8 mouse cellular contexts compared by ENCODE assay signal in the genomic region with DNA sequence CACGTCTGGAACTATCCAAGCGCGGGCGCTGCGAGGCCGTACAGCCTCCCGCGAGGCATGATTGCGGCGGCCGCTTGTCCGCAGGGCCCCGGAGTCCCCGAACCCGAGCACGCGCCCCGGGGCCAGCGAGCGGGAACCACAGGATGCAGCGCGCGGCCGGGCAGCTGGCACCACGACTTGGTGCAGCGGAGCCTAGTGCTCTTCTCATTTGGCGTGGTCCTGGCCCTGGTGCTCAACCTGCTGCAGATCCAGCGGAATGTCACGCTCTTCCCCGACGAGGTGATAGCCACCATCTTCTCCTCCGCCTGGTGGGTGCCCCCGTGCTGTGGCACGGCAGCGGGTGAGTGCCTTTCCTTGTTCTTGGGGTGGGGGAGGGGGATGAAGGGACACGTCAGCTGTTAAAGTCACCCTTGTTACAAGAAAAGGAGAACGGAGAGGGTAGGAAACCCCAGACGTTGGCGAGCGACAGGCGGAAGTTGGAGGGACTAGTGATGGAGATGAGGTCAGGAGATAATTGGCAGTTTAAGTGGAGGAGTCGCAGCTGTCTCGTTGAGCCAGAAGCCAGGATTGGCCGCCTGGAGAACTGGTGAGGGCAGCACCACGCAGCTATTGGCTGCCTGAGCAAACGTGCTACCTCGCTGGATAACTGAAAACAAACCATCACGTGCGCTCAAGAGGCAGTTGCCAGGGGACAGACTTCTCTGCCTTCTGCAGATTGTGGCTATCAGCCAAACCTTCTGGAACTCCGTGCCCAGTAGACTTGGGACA. TPM values are rescaled to one million over a fixed set of nuclear protein-coding genes. Genes with fewer than 3 reads are reported as not detected.
DNase-seq lines count a peak whose midpoint lies in the region; ATAC-seq and TF ChIP-seq lines count a peak whose summit lies in the region.

No protein-coding gene starts in this region.

- peak overlapping the region; percentile 58 for H3K4me2 ChIP-seq in forebrain, embryonic 11.5 days (ENCODE audit: low read depth, low read length, severe bottlenecking)
- peak overlapping the region; percentile 91 for H3K4me2 ChIP-seq in heart, embryonic 16.5 days (ENCODE audit: low read depth, low read length)
- peak overlapping the region; percentile 95 for H3K4me2 ChIP-seq in liver, embryonic 15.5 days
- peak overlapping the region; percentile 78 for H3K4me2 ChIP-seq in neural tube, embryonic 12.5 days (replicated peaks)

- no peaks in the 10 kb centered on the region for H3K27me3 ChIP-seq in forebrain, embryonic 11.5 days (ENCODE audit: control insufficient read depth, insufficient read depth, low read length)
- H3K27me3 ChIP-seq in heart, embryonic 16.5 days (ENCODE audit: control insufficient read depth, insufficient read depth, low read length), result no peaks in the 10 kb centered on the region
- H3K27me3 ChIP-seq in liver, embryonic 15.5 days, result no peaks in the 10 kb centered on the region
- no peaks in the 10 kb centered on the region for H3K27me3 ChIP-seq in neural tube, embryonic 12.5 days (replicated peaks)
- H3K27me3 ChIP-seq in testis, adult 2 months (ENCODE audit: control insufficient read depth, insufficient read depth, low read length), result no peaks in the 10 kb centered on the region

- ATAC-seq in forebrain, embryonic 11.5 days (replicated peaks; ENCODE audit: low FRiP score), result peak; percentile 81
- peak; percentile 52 for ATAC-seq in heart, embryonic 16.5 days (replicated peaks; ENCODE audit: extremely low read depth, insufficient read depth, low FRiP score)
- ATAC-seq in liver, embryonic 15.5 days (ENCODE audit: insufficient read depth), result peak; percentile 66
- peak; percentile 90 for ATAC-seq in neural tube, embryonic 12.5 days (ENCODE audit: low FRiP score, low read depth)

- H3K9me3 ChIP-seq in forebrain, embryonic 11.5 days (ENCODE audit: control insufficient read depth, low read length), result no peaks in the 10 kb centered on the region
- H3K9me3 ChIP-seq in heart, embryonic 16.5 days (replicated peaks; ENCODE audit: control insufficient read depth, low read length), result no peaks in the 10 kb centered on the region
- no peaks in the 10 kb centered on the region for H3K9me3 ChIP-seq in liver, embryonic 15.5 days (replicated peaks)
- H3K9me3 ChIP-seq in neural tube, embryonic 12.5 days, result no peaks in the 10 kb centered on the region

- H3K4me1 ChIP-seq in forebrain, embryonic 11.5 days (replicated peaks; ENCODE audit: control insufficient read depth, insufficient read depth, low read length), result peaks cover 13% of the 10 kb centered on the region
- peaks cover 22% of the 10 kb centered on the region for H3K4me1 ChIP-seq in heart, embryonic 16.5 days (ENCODE audit: control insufficient read depth, insufficient read depth, low read length)
- H3K4me1 ChIP-seq in liver, embryonic 15.5 days (replicated peaks), result peaks cover 55% of the 10 kb centered on the region
- H3K4me1 ChIP-seq in neural tube, embryonic 12.5 days, result peaks cover 27% of the 10 kb centered on the region
- peaks cover 18% of the 10 kb centered on the region for H3K4me1 ChIP-seq in testis, adult 2 months (ENCODE audit: control insufficient read depth, insufficient read depth, low read length)

- peak overlapping the region; percentile 83 for H3K9ac ChIP-seq in forebrain, embryonic 11.5 days (ENCODE audit: low read length)
- H3K9ac ChIP-seq in heart, embryonic 16.5 days (ENCODE audit: low read length), result peak overlapping the region; percentile 79
- peak overlapping the region; percentile 74 for H3K9ac ChIP-seq in liver, embryonic 15.5 days
- peak overlapping the region; percentile 79 for H3K9ac ChIP-seq in neural tube, embryonic 12.5 days

- peak overlapping the region; percentile 87 for H3K27ac ChIP-seq in forebrain, embryonic 11.5 days (ENCODE audit: low read depth, low read length)
- peak overlapping the region; percentile 88 for H3K27ac ChIP-seq in heart, embryonic 16.5 days (ENCODE audit: low read length)
- peak overlapping the region; percentile 86 for H3K27ac ChIP-seq in liver, embryonic 15.5 days (replicated peaks)
- peak overlapping the region; percentile 93 for H3K27ac ChIP-seq in neural tube, embryonic 12.5 days
- H3K27ac ChIP-seq in testis, adult 2 months (ENCODE audit: control insufficient read depth, insufficient read depth, low read depth, low read length), result peak overlapping the region; percentile 69

- H3K36me3 ChIP-seq in forebrain, embryonic 11.5 days (ENCODE audit: control insufficient read depth, insufficient read depth, low read length), result peaks cover 14% of the 10 kb centered on the region
- H3K36me3 ChIP-seq in heart, embryonic 16.5 days (ENCODE audit: control insufficient read depth, insufficient read depth), result peaks cover 32% of the 10 kb centered on the region
- peaks cover 41% of the 10 kb centered on the region for H3K36me3 ChIP-seq in liver, embryonic 15.5 days (replicated peaks)
- H3K36me3 ChIP-seq in neural tube, embryonic 12.5 days, result peaks cover 33% of the 10 kb centered on the region
- no peaks in the 10 kb centered on the region for H3K36me3 ChIP-seq in testis, adult 2 months (ENCODE audit: control insufficient read depth, insufficient read depth, low read length)

- TF ChIP-seq POLR2A in testis, adult 2 months (IDR thresholded peaks at IDR 0.05; ENCODE audit: control insufficient read depth, low read depth, low read length), result 0 out of 2 replicates have a peak, but pooled peaks have one; percentile 26

- peak overlapping the region; percentile 85 for H3K4me3 ChIP-seq in forebrain, embryonic 11.5 days (ENCODE audit: low read depth, low read length)
- H3K4me3 ChIP-seq in heart, embryonic 16.5 days (ENCODE audit: low read length), result peak overlapping the region; percentile 67
- peak overlapping the region; percentile 74 for H3K4me3 ChIP-seq in liver, embryonic 15.5 days (replicated peaks)
- peak overlapping the region; percentile 86 for H3K4me3 ChIP-seq in neural tube, embryonic 12.5 days
- peak overlapping the region; percentile 78 for H3K4me3 ChIP-seq in testis, adult 2 months (ENCODE audit: control insufficient read depth, low read depth, low read length)

- under 1% methylated on average over 50 of the region's 50 CpGs for WGBS in forebrain, embryonic 11.5 days
- under 1% methylated on average over 50 of the region's 50 CpGs for WGBS in heart, embryonic 16.5 days
- under 1% methylated on average over 50 of the region's 50 CpGs for WGBS in liver, embryonic 15.5 days (ENCODE audit: insufficient replicate concordance)
- WGBS in neural tube, embryonic 12.5 days, result under 1% methylated on average over 50 of the region's 50 CpGs

- DNase-seq in CD8-positive naive resting alpha-beta T cell, adult 2 months (ENCODE audit: low read depth in 2 of 2, low spot score in 2 of 2), result peak; percentile 68 to 72
- DNase-seq in c-Kit-positive CD71-negative TER-119-negative erythroid progenitor cells, embryonic 14.5 days (ENCODE audit: low read depth), result peak; percentile 58
- peak; percentile 89 for DNase-seq in forebrain, embryonic 11.5 days (ENCODE audit: low spot score)
- DNase-seq in kidney, postnatal 36 days, result peak; percentile 89 to 94

- no peak for TF ChIP-seq CTCF in testis, adult 2 months (IDR thresholded peaks at IDR 0.05; ENCODE audit: control insufficient read depth, insufficient read depth, insufficient replicate concordance, low read depth, low read length)

RNA-seq across cellular contexts. Expression of a gene that starts 0.5 kb away (rescaled TPM):
- polyA plus RNA-seq in forebrain, embryonic 11.5 days (2014; fragmentation: Nextera tagmentation; extraction: Ambion mirVana), result 102 and 103 TPM in 2 replicates
- polyA plus RNA-seq in heart, embryonic 16.5 days (2015; fragmentation: Nextera tagmentation; extraction: Ambion mirVana), result 21.8 and 25.7 TPM in 2 replicates
- polyA plus RNA-seq in liver, embryonic 15.5 days (2015; fragmentation: Nextera tagmentation; extraction: Ambion mirVana), result 62.2 and 67.6 TPM in 2 replicates
- 87.3 and 89.3 TPM in 2 replicates for polyA plus RNA-seq in neural tube, embryonic 12.5 days (2016; fragmentation: Nextera tagmentation; extraction: Ambion mirVana)
- polyA plus RNA-seq in testis, adult 2 months (2012; rRNA removed), result 14.1 and 16.6 TPM in 2 replicates

Comparison
In these comparisons a context has a peak if more than half of its experiments do, and no peak if none do; other contexts are left out.
1. Peak in every context shown above with its lines: DNase-seq, ATAC-seq, H3K4me3 ChIP-seq and H3K27ac ChIP-seq.